Mouse (Mus musculus): ENCODE results near the gene Usp7. TPM values are rescaled to one million over a fixed set of nuclear protein-coding genes. Genes with fewer than 3 reads are reported as not detected.
A peak's percentile ranks its signal among the peaks of the same experiment; 100 is the strongest.

Usp7 gene
- polyA plus RNA-seq, 1 experiment from 2014 or later = 61.4 TPM

DNA sequence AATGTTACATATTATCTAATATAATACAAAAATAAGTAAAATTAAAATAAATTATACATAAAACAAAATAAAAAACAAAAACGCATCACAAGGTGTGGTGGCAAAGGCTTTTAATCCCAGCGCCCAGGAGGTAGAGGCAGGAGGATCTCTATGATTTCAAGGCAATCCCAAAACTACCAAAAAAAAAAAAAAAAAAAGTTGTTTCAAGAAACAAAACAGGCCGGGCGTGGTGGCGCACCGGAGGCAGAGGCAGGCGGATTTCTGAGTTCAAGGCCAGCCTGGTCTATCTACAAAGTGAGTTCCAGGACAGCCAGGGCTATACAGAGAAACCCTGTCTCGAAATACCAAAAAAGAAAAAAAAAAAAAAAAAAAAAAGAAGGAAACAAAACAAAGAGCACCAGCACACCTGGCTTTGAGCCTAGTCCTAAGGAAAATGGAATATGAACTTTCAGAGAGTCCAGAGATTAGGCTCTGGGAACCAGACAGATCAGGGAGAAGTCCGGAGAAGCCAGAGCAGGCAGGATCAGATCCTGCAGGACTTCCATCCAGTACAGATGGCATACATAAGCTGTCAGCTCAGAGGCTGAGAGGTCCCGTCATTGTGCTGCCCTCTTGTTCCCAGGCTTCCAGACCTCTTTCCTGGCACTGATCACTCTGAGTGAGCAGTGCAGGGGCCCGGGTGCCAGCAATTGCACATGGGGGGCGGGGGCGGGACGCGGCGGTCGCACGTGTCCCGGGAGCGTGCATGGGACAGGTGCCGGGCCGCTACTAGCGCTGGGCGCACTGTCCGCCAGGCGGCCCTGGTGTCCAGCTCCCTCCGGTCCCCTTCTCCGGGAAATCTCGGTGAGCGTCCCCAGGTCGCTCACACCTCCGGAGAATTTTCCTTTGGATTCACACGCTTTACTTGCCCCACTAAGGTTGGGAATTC lies 36.8 kb upstream of the Usp7 start:
- Histone ChIP-seq H3K9ac (replicated peaks; ENCODE audit: low read depth, low read length) (peak overlapping the region; percentile 69), H3K4me3 (ENCODE audit: low read depth, low read length) (peak overlapping the region; percentile 56), H3K27ac (ENCODE audit: low read depth, low read length) (peak overlapping the region; percentile 88), H3K4me2 (ENCODE audit: low read depth, low read length) (peak overlapping the region; percentile 98), H3K27me3 (ENCODE audit: control insufficient read depth, insufficient read depth, low read length) (no peaks in the 10 kb centered on the region; the same call in 1 of the 2 replicates), H3K4me1 (ENCODE audit: control insufficient read depth, insufficient read depth, low read length) (peaks cover 20% of the 10 kb centered on the region), H3K9me3 (ENCODE audit: control insufficient read depth, low read length) (no peaks in the 10 kb centered on the region), H3K36me3 (ENCODE audit: control insufficient read depth, insufficient read depth, low read length) (peaks cover 3% of the 10 kb centered on the region; the same call in 1 of the 2 replicates)
- 12% methylated on average over 33 of the region's 33 CpGs for WGBS
- ATAC-seq (ENCODE audit: low read depth) = peak; percentile 50

- H3K36me3 ChIP-seq (ENCODE audit: control insufficient read depth, insufficient read depth, low read length) = no peaks in the 10 kb centered on the region
- no peak overlapping the region for H3K4me2 ChIP-seq (ENCODE audit: low read depth, low read length)
- H3K4me3 ChIP-seq (ENCODE audit: low read depth, low read length) = no peak overlapping the region
- peaks cover 8% of the 10 kb centered on the region for H3K4me1 ChIP-seq (ENCODE audit: control insufficient read depth, insufficient read depth, low read length)
- ATAC-seq (ENCODE audit: low read depth) = no peak
- H3K27me3 ChIP-seq (ENCODE audit: control insufficient read depth, insufficient read depth, low read length) = no peaks in the 10 kb centered on the region; the same call in 1 of the 2 replicates
- no peaks in the 10 kb centered on the region for H3K9me3 ChIP-seq (ENCODE audit: control insufficient read depth, low read length)
- H3K9ac ChIP-seq (replicated peaks; ENCODE audit: low read depth, low read length) = no peak overlapping the region
- 86% methylated on average over 7 of the region's 7 CpGs for WGBS
- no peak overlapping the region for H3K27ac ChIP-seq (ENCODE audit: low read depth, low read length)
Measured at GRCm38 (mm10) chr16:8827366-8827765, 35.3 kb upstream of the Usp7 start.

DNA sequence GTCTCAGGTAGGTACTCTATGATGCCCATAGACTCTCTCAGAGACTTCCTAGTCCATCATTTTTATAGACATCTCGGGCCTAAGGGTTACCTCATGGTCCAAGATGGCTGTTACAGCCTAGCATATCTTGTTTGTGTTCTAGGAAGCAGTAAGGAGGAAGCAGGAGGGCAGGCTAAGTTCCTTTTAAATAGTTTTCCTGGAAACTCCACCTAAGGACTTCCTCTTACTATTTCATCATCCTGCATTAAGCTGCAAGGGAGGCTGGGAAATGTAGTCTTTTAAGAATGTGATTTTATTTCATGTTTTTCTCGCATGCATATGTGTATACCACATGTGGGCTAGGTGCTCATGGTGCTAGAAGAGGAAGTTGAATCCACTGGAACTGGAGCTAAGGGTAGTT lies 31.6 kb upstream of the Usp7 start:
- ATAC-seq (ENCODE audit: low read depth) = no peak; the same call in 1 of the 2 replicates
- Histone ChIP-seq H3K36me3 (ENCODE audit: control insufficient read depth, insufficient read depth, low read length) (no peaks in the 10 kb centered on the region), H3K4me3 (ENCODE audit: low read depth, low read length) (no peak overlapping the region), H3K27me3 (ENCODE audit: control insufficient read depth, insufficient read depth, low read length) (no peaks in the 10 kb centered on the region), H3K4me2 (ENCODE audit: low read depth, low read length) (no peak overlapping the region), H3K27ac (ENCODE audit: low read depth, low read length) (no peak overlapping the region), H3K4me1 (ENCODE audit: control insufficient read depth, insufficient read depth, low read length) (no peaks in the 10 kb centered on the region), H3K9ac (replicated peaks; ENCODE audit: low read depth, low read length) (no peak overlapping the region), H3K9me3 (ENCODE audit: control insufficient read depth, low read length) (no peaks in the 10 kb centered on the region)
- WGBS = 80% methylated on average over 2 of the region's 2 CpGs

DNA sequence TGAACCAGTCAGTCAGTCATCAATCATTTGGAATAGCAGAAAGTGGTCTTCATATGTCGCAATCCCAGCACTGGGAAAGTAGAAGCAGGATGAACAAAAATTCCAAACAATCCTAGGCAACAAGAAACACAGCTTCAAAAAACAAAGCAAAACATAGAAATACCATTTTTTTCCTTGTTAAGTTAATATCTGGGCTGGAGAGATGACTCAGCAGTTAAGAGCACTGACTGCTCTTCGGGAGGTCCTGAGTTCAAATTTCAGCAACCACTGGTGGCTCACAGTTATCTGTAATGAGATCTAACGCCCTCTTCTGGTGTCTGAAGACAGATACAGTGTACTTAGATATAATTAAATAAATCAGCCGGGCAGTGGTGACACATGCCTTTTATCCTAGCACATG lies 30.5 kb upstream of the Usp7 start:
- no peak for ATAC-seq (ENCODE audit: low read depth)
- Histone ChIP-seq H3K4me1 (ENCODE audit: control insufficient read depth, insufficient read depth, low read length) (no peaks in the 10 kb centered on the region), H3K36me3 (ENCODE audit: control insufficient read depth, insufficient read depth, low read length) (no peaks in the 10 kb centered on the region), H3K4me2 (ENCODE audit: low read depth, low read length) (no peak overlapping the region), H3K9ac (replicated peaks; ENCODE audit: low read depth, low read length) (no peak overlapping the region), H3K4me3 (ENCODE audit: low read depth, low read length) (no peak overlapping the region), H3K27me3 (ENCODE audit: control insufficient read depth, insufficient read depth, low read length) (no peaks in the 10 kb centered on the region), H3K27ac (ENCODE audit: low read depth, low read length) (no peak overlapping the region), H3K9me3 (ENCODE audit: control insufficient read depth, low read length) (no peaks in the 10 kb centered on the region)
- 76% methylated on average over 4 of the region's 4 CpGs for WGBS

DNA sequence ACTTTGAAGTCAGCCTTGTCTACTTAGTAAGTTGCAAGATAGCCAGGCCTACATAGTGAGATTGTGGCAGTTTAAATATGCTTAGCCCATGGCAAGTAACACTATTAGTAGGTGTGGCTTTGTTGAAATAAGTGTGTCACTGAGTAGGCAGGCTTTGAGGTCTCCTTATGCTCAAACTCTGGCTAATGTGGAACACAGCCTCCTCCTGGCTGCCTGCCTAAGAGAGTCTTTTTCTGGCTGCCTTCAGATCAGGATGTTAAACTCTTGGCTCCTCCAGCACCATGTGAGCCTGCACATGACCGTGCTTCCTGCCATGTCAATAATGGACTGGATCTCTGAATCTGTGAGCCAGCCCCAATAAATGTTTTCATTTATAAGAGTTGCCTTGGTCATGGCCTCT lies 29.3 kb upstream of the Usp7 start:
- Histone ChIP-seq H3K9ac (replicated peaks; ENCODE audit: low read depth, low read length) (no peak overlapping the region), H3K4me3 (ENCODE audit: low read depth, low read length) (no peak overlapping the region), H3K4me2 (ENCODE audit: low read depth, low read length) (no peak overlapping the region), H3K36me3 (ENCODE audit: control insufficient read depth, insufficient read depth, low read length) (no peaks in the 10 kb centered on the region), H3K27me3 (ENCODE audit: control insufficient read depth, insufficient read depth, low read length) (no peaks in the 10 kb centered on the region), H3K27ac (ENCODE audit: low read depth, low read length) (no peak overlapping the region), H3K9me3 (ENCODE audit: control insufficient read depth, low read length) (no peaks in the 10 kb centered on the region), H3K4me1 (ENCODE audit: control insufficient read depth, insufficient read depth, low read length) (no peaks in the 10 kb centered on the region)
- ATAC-seq (ENCODE audit: low read depth) = no peak
- 73% methylated on average over 1 of the region's 1 CpGs for WGBS

DNA sequence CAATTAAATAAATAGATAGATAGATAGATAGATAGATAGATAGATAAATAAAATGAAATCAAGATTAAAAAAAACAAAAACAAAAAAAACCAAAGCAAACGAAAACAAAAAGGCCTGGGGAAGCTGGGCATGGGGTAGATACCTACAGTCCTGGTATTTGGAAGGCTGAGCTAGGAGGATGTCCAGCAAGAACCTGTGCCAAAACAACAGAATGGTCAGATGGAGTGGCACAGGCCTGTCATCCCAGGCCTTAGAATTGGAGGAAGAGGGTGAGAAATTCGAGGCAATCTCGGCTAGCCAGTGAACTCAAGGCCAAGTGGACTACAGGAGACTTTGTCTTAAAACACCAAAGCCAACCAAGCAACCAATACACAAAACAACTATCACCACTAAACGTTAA lies 25.8 kb upstream of the Usp7 start:
- Histone ChIP-seq H3K4me3 (ENCODE audit: low read depth, low read length) (no peak overlapping the region), H3K4me1 (ENCODE audit: control insufficient read depth, insufficient read depth, low read length) (no peaks in the 10 kb centered on the region), H3K9me3 (ENCODE audit: control insufficient read depth, low read length) (no peaks in the 10 kb centered on the region), H3K4me2 (ENCODE audit: low read depth, low read length) (no peak overlapping the region), H3K27me3 (ENCODE audit: control insufficient read depth, insufficient read depth, low read length) (no peaks in the 10 kb centered on the region), H3K36me3 (ENCODE audit: control insufficient read depth, insufficient read depth, low read length) (no peaks in the 10 kb centered on the region), H3K9ac (replicated peaks; ENCODE audit: low read depth, low read length) (no peak overlapping the region), H3K27ac (ENCODE audit: low read depth, low read length) (no peak overlapping the region)
- no peak for ATAC-seq (ENCODE audit: low read depth)
- 85% methylated on average over 4 of the region's 4 CpGs for WGBS

DNA sequence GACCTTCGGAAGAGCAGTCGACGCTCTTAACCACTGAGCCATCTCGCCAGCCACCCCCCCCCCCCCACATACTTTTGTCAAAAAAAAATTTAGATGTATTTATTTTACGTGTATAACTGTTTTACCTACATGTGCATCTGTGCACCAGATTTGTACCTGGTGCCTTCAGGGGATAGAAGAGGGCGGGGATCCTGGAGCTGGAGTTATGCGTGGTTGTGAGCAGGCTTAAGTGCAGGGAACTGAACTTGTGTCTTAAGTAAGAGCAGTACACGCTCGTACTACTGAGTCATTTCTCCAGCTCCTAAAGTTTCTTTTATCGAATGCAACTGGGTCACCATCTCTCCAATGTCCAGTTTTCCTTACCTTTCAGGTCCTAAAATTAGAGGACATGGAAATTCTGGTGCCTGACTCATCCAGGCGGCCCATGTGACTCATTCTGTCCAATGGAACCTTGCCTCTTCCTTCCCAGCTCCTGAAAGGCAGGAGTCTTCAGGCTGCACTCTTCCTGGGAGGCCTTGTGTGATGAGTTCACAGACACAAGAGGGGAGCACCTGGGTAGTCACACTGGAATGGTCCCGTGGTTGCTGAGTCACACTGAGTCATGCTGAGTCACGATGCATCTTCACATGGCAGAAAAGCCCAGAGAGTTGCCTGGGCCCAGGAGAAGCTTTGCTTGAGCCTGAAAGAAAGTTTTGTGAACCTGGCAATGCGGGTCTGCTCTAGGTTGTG lies 18.5 kb upstream of the Usp7 start:
- Histone ChIP-seq H3K4me2 (ENCODE audit: low read depth, low read length) (no peak overlapping the region), H3K27me3 (ENCODE audit: control insufficient read depth, insufficient read depth, low read length) (no peaks in the 10 kb centered on the region), H3K4me1 (ENCODE audit: control insufficient read depth, insufficient read depth, low read length) (no peaks in the 10 kb centered on the region), H3K9ac (replicated peaks; ENCODE audit: low read depth, low read length) (no peak overlapping the region), H3K4me3 (ENCODE audit: low read depth, low read length) (no peak overlapping the region), H3K36me3 (ENCODE audit: control insufficient read depth, insufficient read depth, low read length) (no peaks in the 10 kb centered on the region), H3K9me3 (ENCODE audit: control insufficient read depth, low read length) (no peaks in the 10 kb centered on the region), H3K27ac (ENCODE audit: low read depth, low read length) (no peak overlapping the region)
- ATAC-seq (ENCODE audit: low read depth) = no peak
- WGBS = 92% methylated on average over 13 of the region's 14 CpGs

GRCm38 (mm10) chr16:8806703-8807102 lies 14.6 kb upstream of the Usp7 start:
- Histone ChIP-seq H3K4me1 (ENCODE audit: control insufficient read depth, insufficient read depth, low read length) (no peaks in the 10 kb centered on the region), H3K9ac (replicated peaks; ENCODE audit: low read depth, low read length) (no peak overlapping the region), H3K4me3 (ENCODE audit: low read depth, low read length) (no peak overlapping the region), H3K4me2 (ENCODE audit: low read depth, low read length) (no peak overlapping the region), H3K27ac (ENCODE audit: low read depth, low read length) (no peak overlapping the region), H3K36me3 (ENCODE audit: control insufficient read depth, insufficient read depth, low read length) (no peaks in the 10 kb centered on the region), H3K27me3 (ENCODE audit: control insufficient read depth, insufficient read depth, low read length) (no peaks in the 10 kb centered on the region), H3K9me3 (ENCODE audit: control insufficient read depth, low read length) (no peaks in the 10 kb centered on the region)
- WGBS = 18% methylated on average over 4 of the region's 4 CpGs
- no peak for ATAC-seq (ENCODE audit: low read depth)

DNA sequence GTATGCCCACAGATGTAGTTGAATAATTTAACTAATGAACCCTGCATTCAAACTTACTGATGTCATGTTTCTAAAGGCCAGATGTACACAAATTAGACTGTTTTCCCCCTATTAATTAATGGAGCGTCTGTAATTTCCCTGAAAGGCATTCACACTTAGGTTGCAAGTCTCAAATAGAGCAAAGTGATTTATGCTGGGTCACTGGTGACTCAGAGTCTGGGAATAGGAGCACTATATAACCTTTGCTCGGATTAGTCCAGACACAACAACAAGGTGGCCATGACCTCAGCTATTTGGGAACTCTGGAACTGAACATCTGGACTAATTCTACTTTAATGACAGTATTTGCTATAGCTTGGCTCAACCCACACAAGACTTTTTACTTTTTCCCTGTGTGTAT lies 3.8 kb upstream of the Usp7 start:
- Histone ChIP-seq H3K27me3 (ENCODE audit: control insufficient read depth, insufficient read depth, low read length) (no peaks in the 10 kb centered on the region), H3K9me3 (ENCODE audit: control insufficient read depth, low read length) (peaks cover 6% of the 10 kb centered on the region; the same call in 1 of the 2 replicates), H3K9ac (replicated peaks; ENCODE audit: low read depth, low read length) (no peak overlapping the region), H3K4me3 (ENCODE audit: low read depth, low read length) (no peak overlapping the region), H3K4me1 (ENCODE audit: control insufficient read depth, insufficient read depth, low read length) (no peaks in the 10 kb centered on the region), H3K27ac (ENCODE audit: low read depth, low read length) (no peak overlapping the region), H3K4me2 (ENCODE audit: low read depth, low read length) (no peak overlapping the region), H3K36me3 (ENCODE audit: control insufficient read depth, insufficient read depth, low read length) (no peaks in the 10 kb centered on the region)
- 55% methylated on average over 2 of the region's 2 CpGs for WGBS
- no peak for ATAC-seq (ENCODE audit: low read depth)
